Mouse (Mus musculus): ENCODE data around the gene Ovca2. TPM values are rescaled to one million over a fixed set of nuclear protein-coding genes. Genes with fewer than 3 reads are reported as not detected.
A peak's percentile ranks its signal among the peaks of the same experiment; 100 is the strongest.

Gene Ovca2
- polyA plus RNA-seq, 1 experiment = 19.9 TPM

GRCm38 (mm10) chr11:75170136-75170751 lies 8.4 kb downstream of the Ovca2 start:
- peak; percentile 89 for DNase-seq (ENCODE audit: low spot score)

DNA sequence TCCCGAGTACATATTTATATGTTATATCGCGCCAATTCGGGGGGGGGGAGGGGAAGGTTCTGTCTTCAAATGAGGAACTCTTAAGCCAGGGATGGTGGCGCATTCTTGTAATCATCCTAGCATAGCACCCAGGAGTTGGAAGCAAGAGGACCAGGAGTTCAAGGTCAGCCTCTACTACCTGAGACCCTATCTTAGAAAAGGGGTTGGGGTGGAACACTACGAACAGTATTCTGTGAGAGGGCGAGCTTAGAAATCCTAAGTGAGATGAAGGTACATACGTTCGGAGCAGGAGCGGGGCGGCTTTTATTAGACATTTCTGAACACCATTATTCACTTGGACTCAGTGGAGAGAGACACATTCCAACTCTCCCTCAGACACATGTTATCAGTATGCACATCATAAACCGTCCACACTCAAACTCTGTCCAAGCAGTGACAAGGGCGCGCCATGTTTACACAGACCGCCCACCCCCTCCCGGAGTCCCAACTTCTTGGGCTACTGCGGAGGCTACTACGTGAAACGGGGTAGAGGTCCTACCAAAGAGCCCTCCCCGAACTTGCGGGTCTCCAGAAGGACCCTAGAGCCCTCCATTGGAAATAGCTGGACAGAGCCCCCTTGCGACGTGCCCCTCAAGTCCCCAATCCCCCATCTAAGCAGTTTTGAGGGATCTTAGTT lies 9.1 kb downstream of the Ovca2 start, which contains the start of gene Hic1:
Hic1 (minus strand) TSS at position 115 of the 676 bp plus-strand sequence.
- DNase-seq (ENCODE audit: low spot score) = peak; percentile 21

- DNase-seq (ENCODE audit: low spot score) = peak; percentile 82
These were observed 9.9 kb downstream of the Ovca2 start for GRCm38 (mm10) chr11:75168590-75169361.

DNA sequence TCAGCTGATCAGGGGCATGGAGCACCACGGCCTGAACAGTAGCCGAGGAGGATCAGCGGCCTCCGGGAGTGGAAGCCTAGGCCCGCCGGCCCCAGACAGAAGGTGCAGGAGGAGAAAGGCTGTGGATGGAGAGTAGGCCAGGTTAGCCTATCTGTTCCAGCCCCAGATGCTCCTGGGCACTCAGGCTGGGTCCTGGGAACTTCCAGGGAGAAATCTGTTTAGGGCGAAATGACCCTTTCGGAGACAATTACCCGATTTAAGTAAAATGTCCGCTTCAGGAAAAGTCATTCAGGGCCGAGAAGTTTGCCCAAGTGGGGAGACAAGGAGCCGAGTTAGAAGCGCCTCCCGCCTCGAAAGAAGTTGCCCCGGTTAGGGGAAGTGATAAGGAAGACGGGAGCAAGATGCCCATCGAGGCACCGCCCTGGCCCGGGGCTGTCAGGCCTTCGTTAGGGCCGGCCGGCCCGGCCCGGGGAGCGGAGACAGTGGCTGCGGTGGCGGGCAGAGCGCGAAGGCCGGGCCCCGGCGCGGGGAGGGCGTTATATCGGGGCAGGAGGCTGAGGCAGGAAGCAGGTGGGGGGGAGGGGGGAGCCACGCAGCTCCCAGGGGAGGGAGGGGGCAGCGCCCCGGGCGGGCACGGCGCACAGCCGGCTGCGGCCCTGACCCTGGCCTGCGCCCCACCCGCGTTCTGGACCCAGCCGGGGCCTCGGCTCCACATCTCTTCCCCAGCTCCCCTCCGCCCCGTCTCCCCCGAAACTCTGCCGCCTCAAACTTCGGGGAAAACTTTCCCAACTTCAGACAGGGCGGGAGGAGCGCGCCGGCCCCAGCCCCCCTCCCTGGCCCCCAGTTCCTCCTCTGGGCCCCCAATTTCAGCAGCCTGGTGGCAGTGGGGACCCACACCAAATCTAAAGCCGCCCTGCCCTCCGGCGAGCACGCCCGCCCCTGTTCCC lies 10.7 kb downstream of the Ovca2 start:
- peak; percentile 44 for DNase-seq (ENCODE audit: low spot score)

GRCm38 (mm10) chr11:75166861-75167642 lies 11.6 kb downstream of the Ovca2 start:
- DNase-seq (ENCODE audit: low spot score) = peak; percentile 40

DNA sequence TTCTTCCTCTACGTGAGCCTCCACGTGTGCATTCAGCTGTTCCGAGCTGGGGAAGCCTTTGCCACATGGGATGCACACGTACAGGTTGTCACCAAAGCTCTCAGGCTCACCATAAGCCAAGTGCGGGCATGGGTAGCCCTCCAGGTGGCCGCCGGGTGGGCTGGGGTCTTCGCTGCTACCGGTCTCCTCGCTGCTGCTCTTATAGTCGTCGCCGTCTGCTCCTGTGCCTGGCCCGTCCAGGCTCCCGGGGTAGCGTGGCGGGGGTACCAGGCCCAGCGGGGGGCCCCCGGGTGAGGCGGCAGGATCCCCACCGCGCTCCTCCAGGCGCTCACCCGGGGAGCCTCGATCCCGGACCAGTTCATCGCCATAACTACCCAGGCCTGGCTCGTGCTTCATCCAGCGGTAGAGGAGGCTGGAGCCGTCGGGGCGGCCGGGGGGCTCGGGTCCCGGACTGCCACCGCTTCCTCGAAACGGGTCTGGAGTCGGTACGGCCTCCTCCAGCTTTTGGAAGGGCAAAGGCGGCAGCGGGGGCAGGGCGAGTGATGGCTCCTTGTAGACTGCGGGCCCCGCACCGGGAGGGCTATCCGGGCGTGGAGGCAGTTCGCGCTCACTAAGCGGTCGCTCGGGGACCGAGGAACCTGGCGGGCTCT lies 12.3 kb downstream of the Ovca2 start:
- DNase-seq (ENCODE audit: low spot score) = no peak

DNA sequence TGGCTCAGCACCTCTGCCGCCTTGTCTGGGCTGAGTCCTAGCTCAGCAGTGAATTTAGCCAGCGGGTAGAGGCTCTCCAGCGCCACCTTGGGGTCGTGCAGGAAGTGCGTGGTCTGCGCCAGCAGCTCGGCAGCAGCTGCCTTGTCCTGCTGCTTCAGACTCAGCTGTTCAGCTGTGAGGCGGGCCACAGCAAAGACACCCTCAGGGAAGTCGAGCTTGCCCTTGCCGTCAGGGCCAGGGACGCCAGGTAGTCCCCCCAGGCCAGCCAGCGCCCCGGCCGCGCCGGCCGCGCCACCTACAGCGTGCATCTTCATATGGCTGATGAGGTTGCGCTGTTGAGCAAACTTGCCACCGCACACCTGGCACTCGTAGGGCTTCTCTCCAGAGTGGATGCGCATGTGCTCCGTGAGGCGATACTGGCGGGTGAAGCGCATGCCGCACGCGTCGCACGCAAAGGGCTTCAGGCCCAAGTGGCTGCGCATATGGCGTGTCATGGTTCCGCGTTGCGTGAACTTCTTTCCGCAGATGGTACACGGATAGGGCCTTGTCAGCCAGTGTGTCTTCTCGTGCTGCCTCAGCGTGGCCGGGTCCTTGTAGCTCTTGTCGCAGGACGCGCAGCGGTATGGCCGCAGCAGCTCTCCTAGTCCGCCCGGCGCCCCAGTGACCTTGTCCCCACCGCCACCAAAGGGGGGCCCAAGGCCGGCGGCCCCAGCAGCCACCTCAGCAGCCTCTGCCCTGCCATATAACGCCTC lies 13.0 kb downstream of the Ovca2 start:
- DNase-seq (ENCODE audit: low spot score) = peak; percentile 84

DNA sequence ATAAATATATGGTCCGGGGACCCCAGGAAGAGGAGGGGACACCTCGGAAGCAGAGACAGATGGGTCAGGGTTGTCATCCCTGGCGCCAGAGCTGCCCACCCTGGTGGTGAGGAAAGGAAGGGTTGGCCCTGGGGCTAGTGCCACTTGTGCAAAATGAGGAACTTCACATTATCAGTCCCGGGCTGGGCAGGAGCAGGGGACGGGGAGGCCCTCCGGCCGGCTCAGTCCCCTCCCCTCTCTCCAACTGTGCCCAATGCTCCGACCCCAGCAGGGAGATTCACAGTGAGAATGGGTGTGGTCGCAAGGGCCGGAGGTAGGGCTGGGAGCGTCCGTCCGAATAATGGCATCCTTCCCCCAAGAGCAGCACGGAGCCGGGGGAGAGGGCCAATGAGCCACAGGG lies 13.9 kb downstream of the Ovca2 start:
- peak; percentile 25 for DNase-seq (ENCODE audit: low spot score)

DNA sequence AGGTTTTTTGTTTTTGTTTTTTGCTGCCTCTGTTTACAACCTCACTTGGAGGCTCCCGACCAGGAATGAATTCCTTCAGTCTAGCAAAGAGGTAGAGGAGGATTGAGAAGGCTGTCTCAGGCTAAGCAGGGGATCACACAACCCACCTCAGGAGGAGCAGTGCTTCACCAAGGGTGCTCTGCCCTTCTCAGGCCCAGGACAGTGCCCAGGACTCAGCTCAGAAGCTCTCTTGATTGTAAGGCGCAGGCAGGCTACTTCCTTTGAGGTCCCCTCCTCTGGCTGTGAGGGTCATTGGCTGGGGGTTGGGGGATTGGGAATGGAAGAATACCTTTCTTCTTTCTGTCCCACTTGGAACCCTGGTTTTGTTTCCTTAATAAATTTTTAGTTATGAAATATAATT lies 14.6 kb downstream of the Ovca2 start:
- DNase-seq (ENCODE audit: low spot score) = no peak

DNA sequence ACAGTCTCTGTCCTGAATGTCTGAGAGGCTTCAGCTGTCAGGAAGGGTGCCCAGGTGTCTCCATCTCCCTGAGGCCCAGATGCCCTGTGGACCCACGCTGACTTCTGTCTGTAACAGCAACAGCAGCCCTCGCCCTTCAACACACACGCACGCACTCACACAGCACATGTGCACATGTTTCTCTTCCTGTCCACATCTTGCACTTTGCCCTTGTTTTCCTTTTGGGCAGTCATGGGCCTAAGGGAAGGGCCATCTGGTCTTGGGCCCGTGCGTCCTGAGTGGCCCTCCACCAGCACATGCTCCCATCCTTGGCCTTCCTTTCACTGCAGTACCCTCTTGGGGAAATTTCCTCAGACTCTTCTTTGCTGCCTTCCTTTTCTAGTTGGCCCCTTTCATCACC lies 15.3 kb downstream of the Ovca2 start:
- DNase-seq (ENCODE audit: low spot score) = no peak

DNA sequence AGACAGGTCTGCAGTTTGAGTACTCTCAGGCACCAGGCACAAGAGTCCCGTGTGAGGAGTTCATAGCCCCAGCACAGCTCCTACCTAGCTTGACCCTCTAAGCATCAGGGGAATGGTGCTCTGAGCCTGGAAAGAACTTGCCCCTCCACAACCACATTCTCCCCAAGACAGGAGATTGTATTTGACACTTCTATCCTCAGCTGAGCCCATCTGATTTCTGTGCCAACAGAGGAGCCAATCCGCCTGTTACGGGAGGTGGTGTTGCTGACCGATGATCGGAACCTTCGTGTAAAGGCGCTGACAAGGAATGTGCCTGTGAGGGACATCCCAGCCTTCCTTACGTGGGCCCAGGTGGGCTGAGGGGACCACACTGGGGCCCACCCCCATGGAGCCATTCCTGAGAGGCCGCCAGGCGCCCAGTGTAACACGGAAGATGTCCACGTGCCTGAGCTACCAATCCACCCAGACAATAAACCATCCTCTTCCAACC lies 16.0 kb downstream of the Ovca2 start:
- DNase-seq (ENCODE audit: low spot score) = peak; percentile 16

GRCm38 (mm10) chr11:75161417-75162008 lies 17.1 kb downstream of the Ovca2 start:
- DNase-seq (ENCODE audit: low spot score) = peak; percentile 19

GRCm38 (mm10) chr11:75160954-75161353 lies 17.7 kb downstream of the Ovca2 start:
- DNase-seq (ENCODE audit: low spot score) = no peak

- DNase-seq (ENCODE audit: low spot score) = peak; percentile 26
These were observed 19.1 kb downstream of the Ovca2 start for GRCm38 (mm10) chr11:75159564-75159963.

DNA sequence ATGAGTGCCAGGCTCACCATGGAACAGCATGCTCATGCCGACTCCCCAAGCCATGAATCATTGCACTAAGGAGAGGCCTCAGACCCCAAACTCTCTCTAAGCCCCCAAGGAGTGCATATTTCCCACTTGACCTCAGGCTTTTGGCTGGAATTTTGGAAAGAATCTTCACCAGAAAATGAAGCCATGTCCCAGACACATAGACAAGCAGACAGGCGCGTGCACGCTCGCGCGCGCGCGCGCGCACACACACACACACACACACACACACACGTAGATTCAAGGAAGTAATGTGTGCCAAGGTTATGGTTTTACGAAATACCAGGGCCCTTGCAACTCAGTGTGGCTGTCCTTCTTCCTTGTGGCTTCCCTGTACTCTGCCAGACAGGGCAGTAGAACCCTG lies 20.2 kb downstream of the Ovca2 start:
- DNase-seq (ENCODE audit: low spot score) = no peak

DNA sequence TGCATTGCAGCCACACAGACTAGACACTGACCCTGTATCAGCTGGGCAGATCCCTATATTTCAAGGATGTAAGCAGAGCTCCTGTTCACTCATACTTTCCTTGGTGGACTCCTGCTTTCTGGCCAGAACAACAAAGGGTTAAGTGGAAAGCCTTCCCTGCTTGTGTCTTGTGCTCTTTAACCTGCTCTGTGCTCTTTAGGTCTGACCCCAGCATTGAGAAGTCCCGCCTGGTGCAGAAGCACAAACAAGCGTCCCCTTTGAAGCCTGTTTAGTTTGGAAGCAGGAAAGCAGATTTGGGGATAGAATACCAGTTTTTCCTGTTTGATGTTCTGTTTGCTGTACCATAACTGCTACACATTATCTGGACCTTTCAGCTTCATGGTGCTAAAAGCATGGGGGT lies 20.7 kb downstream of the Ovca2 start:
- DNase-seq (ENCODE audit: low spot score) = no peak

GRCm38 (mm10) chr11:75157037-75157436 lies 21.6 kb downstream of the Ovca2 start:
- no peak for DNase-seq (ENCODE audit: low spot score)

- DNase-seq (ENCODE audit: low spot score) = no peak
These were observed 22.2 kb downstream of the Ovca2 start for GRCm38 (mm10) chr11:75156416-75156815.

GRCm38 (mm10) chr11:75155985-75156384 lies 22.6 kb downstream of the Ovca2 start:
- no peak for DNase-seq (ENCODE audit: low spot score)

All from urinary bladder, adult 2 months (tissue).